24 mouse cellular contexts compared by ENCODE assay signal in genomic region chr2:12697209-12697608, GRCm38 (mm10).
DNase-seq lines count a peak whose midpoint lies in the region; ATAC-seq and TF ChIP-seq lines count a peak whose summit lies in the region.
"Had no signal": no experiment of that assay in that cellular context is flagged by ENCODE, and none has a peak within 500 bp of the region (broad histone marks: within the 10 kb centered on the region; RNA-seq: fewer than 3 reads in every experiment).

No protein-coding gene starts in this region.

- intact Hi-C loops in heart, postnatal 36 days (cut with DNase I) = no loop called here

- TF ChIP-seq CTCF in heart, postnatal 0 days (IDR thresholded peaks at IDR 0.05; ENCODE audit: low read depth) = no peak
- TF ChIP-seq CTCF in kidney, adult 2 months (conservative IDR thresholded peaks at IDR 0.05; ENCODE audit: insufficient read depth, insufficient read length, low read depth, low read length) = no peak

- no peak for TF ChIP-seq EP300 in heart, postnatal 0 days (IDR thresholded peaks at IDR 0.05; ENCODE audit: low read depth)

- no peaks in the 10 kb centered on the region for H3K36me3 ChIP-seq in heart, postnatal 0 days (replicated peaks; ENCODE audit: control insufficient read depth, insufficient read depth, low read length)
- H3K36me3 ChIP-seq in kidney, adult 2 months (ENCODE audit: control insufficient read depth, insufficient read depth, low read length) = no peaks in the 10 kb centered on the region
- H3K36me3 ChIP-seq: embryonic facial prominence, embryonic 10.5 days; embryonic facial prominence, embryonic 12.5 days; forebrain, embryonic 15.5 days; G1E had no signal

- no peaks in the 10 kb centered on the region for H3K9me3 ChIP-seq in heart, postnatal 0 days (replicated peaks; ENCODE audit: control insufficient read depth, low read length)
- H3K9me3 ChIP-seq: embryonic facial prominence, embryonic 10.5 days; embryonic facial prominence, embryonic 12.5 days; forebrain, embryonic 13.5 days; forebrain, embryonic 15.5 days; G1E had no signal

- no peaks in the 10 kb centered on the region for H3K27me3 ChIP-seq in heart, postnatal 0 days (ENCODE audit: control insufficient read depth, insufficient read depth, low read length)
- no peaks in the 10 kb centered on the region for H3K27me3 ChIP-seq in kidney, adult 2 months (replicated peaks; ENCODE audit: control insufficient read depth, insufficient read depth, low read length)
- H3K27me3 ChIP-seq: CH12.LX; embryonic facial prominence, embryonic 12.5 days; forebrain, embryonic 13.5 days; forebrain, embryonic 15.5 days had no signal

- WGBS in heart, postnatal 0 days = 66% methylated on average over 1 of the region's 1 CpGs
- 69% methylated on average over 1 of the region's 1 CpGs for WGBS in kidney, adult 2 months

- no peak overlapping the region for H3K27ac ChIP-seq in heart, postnatal 0 days (ENCODE audit: low read depth)
- H3K27ac ChIP-seq in kidney, adult 2 months (ENCODE audit: insufficient read depth, low read depth, low read length) = no peak overlapping the region
- H3K27ac ChIP-seq: embryonic facial prominence, embryonic 10.5 days; embryonic facial prominence, embryonic 12.5 days; forebrain, embryonic 13.5 days; forebrain, embryonic 15.5 days had no signal

- no peaks in the 10 kb centered on the region; the same call in 1 of the 2 replicates for H3K4me1 ChIP-seq in heart, postnatal 0 days (ENCODE audit: control insufficient read depth, insufficient read depth)
- H3K4me1 ChIP-seq in kidney, adult 2 months (ENCODE audit: control insufficient read depth, insufficient read depth, low read length) = no peaks in the 10 kb centered on the region
- H3K4me1 ChIP-seq: embryonic facial prominence, embryonic 10.5 days; embryonic facial prominence, embryonic 12.5 days; forebrain, embryonic 13.5 days; forebrain, embryonic 15.5 days had no signal

- H3K4me2 ChIP-seq in heart, postnatal 0 days (ENCODE audit: low read depth, low read length) = peak overlapping the region; percentile 5; the same call in 1 of the 2 replicates
- H3K4me2 ChIP-seq: embryonic facial prominence, embryonic 12.5 days; forebrain, embryonic 13.5 days; forebrain, embryonic 15.5 days had no signal

- no peak overlapping the region for H3K9ac ChIP-seq in heart, postnatal 0 days (replicated peaks; ENCODE audit: low read depth, low read length)
- H3K9ac ChIP-seq: embryonic facial prominence, embryonic 12.5 days; forebrain, embryonic 13.5 days; forebrain, embryonic 15.5 days; forebrain, postnatal 0 days had no signal

- DNase-seq in heart, postnatal 0 days (ENCODE audit: low spot score) = no peak
- no peak for DNase-seq in heart, postnatal 36 days
- DNase-seq in 3134 (ENCODE audit: extremely low read depth, insufficient read length, low spot score) = peak; percentile 52
- peak; percentile 38 for DNase-seq in 3T3-L1 (ENCODE audit: low read depth, low spot score)
- peak; percentile 10 for DNase-seq in Muller cell, postnatal 12 days (ENCODE audit: inconsistent ontology term)
- DNase-seq in kidney, adult 2 months = no peak
- no peak for DNase-seq in kidney, postnatal 4 days
- no peak for DNase-seq in testis, postnatal 10 days (ENCODE audit: low spot score)
- DNase-seq: adrenal gland, adult 2 months; adrenal gland, postnatal 10 days; adrenal gland, postnatal 25 days; cerebellum, adult 11-12 months; cerebellum, adult 2 months; cerebellum, adult 9-10 months; cerebellum, postnatal 10 days; cerebellum, postnatal 25 days; forebrain, postnatal 0 days had no signal

- TF ChIP-seq POLR2A in kidney, adult 2 months (IDR thresholded peaks at IDR 0.05; ENCODE audit: low read depth, low read length) = no peak

- no peak for ATAC-seq in heart, postnatal 0 days (ENCODE audit: insufficient read depth, low read depth)
- ATAC-seq: CD4-positive, CD25-positive, alpha-beta regulatory T cell, adult 4 months; forebrain, embryonic 13.5 days; forebrain, embryonic 15.5 days; forebrain, postnatal 0 days had no signal

- H3K4me3 ChIP-seq in heart, postnatal 0 days (ENCODE audit: low read depth, low read length) = no peak overlapping the region
- no peak overlapping the region for H3K4me3 ChIP-seq in kidney, adult 2 months (ENCODE audit: insufficient read depth, low read depth, low read length)
- H3K4me3 ChIP-seq: embryonic facial prominence, embryonic 10.5 days; embryonic facial prominence, embryonic 12.5 days; forebrain, embryonic 13.5 days; forebrain, embryonic 15.5 days had no signal

Comparison
In these comparisons a context has a peak if more than half of its experiments do, and no peak if none do; other contexts are left out.
1. DNase-seq: peak in 3134 (single experiment), 3T3-L1 (single experiment) and Muller cell, postnatal 12 days (single experiment); none in heart, postnatal 0 days (single experiment), heart, postnatal 36 days (0 of 2), kidney, adult 2 months (single experiment), kidney, postnatal 4 days (0 of 2) and testis, postnatal 10 days (single experiment).